Mouse (Mus musculus): ENCODE measurements at regions not wholly inside any gene's neighbourhood (a gene's known extent, or its start where the extent isn't known, plus 50 kb on each side); places are given as distances from the start of the nearest gene placed in this dataset.

GRCm38 (mm10) chr16:30008451-30009357 lies 55.5 kb upstream of the Hes1 start:
- DNase-seq = peak; percentile 82

- DNase-seq = peak; percentile 31
These were observed 54.5 kb upstream of the Hes1 start for GRCm38 (mm10) chr16:30009521-30010186.

DNA sequence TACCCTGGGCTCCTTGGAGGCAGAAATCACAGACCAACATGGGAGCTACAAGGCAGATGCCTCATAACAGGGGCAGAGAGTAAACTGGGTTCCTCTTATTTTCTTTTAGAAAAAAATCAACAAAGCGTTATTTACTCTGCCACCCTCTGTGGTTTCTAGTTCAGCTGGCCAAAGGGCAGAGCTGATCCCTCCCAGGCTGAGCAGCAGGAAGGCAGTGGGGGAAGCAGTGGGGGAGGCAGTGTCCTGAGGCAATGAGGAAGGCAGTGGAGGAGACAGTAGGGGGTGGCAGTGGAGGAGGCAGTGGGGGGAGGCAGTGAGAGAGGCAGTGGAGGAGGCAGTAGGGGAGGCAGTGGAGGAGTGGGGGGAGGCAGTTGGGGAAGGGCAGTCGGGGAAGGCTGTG lies 51.1 kb upstream of the Hes1 start:
- DNase-seq = no peak

- DNase-seq = no peak
These were observed 50.2 kb upstream of the Hes1 start for GRCm38 (mm10) chr16:30013943-30014342.
